Mouse (Mus musculus) G1E-ER4 (cell line): ENCODE data around the gene Rin3. TPM values are rescaled to one million over a fixed set of nuclear protein-coding genes. Genes with fewer than 3 reads are reported as not detected.

ENCODE experiments used
- GATA1 ChIP-seq: IDR thresholded peaks from one replicate; pipeline ENCODE4 v1.8.0; 2012; ENCODE audit warnings: low read length, inconsistent platforms
- polyA plus RNA-seq: library from polyadenylated mRNA; stranded (reverse); fragments of >175 nt; gene quantifications from 2 replicates; pipeline ENCODE4 v1.2.3, GENCODE M21; 2012

Gene Rin3
- polyA plus RNA-seq, 1 experiment, result 0.03 TPM

DNA sequence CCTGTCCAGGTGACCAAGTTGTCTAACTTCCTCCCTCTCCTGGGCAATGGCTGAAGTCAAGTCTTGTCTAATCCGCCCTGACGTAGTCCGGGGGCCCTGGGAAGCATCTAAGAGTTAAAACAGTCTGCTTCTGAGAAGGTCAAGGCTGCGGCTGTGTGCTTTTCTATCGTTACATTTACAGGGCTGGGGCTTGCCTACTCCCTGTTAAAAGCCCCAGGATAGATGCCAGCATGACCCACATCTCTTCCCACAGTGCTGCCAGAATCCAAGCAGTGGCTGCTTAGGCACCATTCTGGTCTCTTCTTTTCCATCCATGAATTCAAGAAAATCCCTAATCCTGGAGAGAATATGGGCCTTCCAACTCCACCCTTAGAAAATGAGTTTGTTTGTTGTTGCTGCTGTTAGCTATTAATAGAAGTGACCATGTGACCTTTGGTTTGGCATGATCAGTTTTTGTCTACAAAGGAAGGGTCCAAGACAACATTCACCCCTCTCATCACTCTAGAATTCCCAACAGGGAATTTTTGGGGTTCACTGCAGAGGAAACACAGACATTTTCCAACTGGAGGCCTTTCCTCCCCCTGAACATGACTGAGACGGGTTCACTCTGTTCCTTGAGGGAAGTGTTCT is 12.0 kb upstream of the Rin3 start:
- TF ChIP-seq GATA1, result no peak

DNA sequence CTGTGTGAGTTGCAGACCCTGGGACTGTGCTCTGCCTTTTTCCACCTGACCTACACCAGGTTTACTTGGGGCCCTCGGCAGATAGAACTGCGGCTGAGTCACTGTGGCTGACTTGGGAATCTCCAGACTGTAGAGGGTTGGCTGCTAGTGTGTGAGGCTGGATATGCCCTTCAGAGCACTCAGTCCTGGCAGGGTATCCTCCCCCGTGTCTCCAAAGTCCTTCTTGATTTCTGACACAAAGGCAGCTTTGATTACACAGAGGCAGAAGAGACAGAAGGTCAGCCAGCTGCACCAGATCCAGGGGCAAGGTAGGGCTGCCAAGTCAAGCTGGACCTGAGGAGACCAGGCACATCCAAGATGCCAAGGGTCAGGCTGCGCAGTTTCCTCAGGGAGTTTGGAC is 11.4 kb upstream of the Rin3 start:
- TF ChIP-seq GATA1, result no peak

DNA sequence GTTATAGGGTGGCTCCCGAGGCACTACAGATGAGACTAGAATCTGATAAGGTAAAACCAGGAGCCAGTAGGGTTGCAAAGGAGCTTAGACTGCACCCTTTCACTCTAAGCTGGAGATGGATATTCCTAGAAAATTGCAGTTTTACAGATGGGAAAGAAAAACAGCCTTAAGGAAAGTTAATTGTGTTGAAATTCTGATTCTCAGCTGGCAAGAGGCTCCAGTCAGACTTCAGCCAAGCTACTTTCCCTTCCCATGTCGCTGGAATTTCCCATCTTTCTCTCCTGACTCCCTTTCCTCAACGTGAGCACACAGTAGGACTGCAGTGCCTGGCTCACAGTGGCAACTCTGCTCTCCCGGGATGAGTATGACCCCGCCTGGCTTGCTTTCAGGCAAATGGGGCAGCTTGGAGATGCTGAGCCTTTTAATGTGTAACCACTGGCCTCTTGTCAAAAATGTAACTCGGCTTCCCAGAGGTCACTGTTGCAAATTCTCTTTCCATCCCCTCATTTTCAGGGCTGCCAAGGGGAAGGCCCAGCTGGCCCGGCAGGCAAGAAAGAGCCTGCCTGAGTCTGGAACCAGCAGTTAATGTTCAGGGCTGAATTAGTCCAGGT is 6.9 kb upstream of the Rin3 start:
- no peak for TF ChIP-seq GATA1

DNA sequence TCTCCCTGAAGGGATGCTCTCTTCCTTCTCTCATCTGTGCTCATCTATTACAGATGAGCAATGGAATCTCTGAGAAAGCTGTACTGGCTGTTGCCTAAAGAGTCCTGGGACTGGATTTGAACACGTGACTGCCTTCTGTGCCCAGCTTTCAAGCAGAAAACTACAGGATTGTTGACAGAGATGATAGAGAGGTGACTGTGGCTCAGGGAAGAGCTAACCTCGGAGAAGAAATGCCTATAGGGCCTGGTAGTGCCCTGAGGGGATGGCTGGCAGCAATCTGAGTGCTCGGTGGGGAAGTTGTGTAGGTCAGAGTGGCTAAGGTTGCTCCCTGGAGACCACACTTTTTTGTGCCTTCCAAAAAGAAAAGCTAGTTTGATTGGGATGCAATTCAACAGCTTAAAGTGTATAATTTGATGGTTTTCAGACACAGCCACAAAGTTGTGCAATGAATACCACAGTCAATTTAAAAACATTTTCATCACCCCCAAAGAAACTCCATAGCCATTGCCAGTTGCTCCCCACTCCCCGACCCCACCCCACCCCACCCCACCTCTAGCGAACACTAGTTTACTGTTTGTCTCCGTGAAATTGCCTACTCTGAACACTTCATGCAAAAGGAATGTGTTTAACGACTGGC is 1.9 kb upstream of the Rin3 start:
- TF ChIP-seq GATA1, result no peak

DNA sequence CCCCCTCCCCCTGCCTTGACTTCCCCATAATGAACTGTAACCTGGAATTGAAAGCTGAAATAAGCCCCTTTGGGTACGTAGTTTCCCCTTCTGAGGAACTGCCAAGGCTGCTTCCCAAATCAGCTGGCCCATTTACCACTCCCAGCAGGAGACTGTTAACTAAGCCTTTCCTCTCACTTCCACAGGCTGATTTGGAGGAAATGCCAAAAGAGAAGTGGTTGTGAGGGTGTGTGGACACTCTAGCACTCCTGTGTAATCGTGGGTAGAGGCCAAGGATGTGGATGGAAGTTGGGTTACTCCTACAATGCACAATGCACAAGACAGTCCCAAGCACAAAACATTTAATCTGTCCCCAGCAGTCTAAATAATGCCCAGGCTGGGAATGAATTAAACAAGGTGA is 722 bp upstream of the Rin3 start:
- no peak for TF ChIP-seq GATA1

DNA sequence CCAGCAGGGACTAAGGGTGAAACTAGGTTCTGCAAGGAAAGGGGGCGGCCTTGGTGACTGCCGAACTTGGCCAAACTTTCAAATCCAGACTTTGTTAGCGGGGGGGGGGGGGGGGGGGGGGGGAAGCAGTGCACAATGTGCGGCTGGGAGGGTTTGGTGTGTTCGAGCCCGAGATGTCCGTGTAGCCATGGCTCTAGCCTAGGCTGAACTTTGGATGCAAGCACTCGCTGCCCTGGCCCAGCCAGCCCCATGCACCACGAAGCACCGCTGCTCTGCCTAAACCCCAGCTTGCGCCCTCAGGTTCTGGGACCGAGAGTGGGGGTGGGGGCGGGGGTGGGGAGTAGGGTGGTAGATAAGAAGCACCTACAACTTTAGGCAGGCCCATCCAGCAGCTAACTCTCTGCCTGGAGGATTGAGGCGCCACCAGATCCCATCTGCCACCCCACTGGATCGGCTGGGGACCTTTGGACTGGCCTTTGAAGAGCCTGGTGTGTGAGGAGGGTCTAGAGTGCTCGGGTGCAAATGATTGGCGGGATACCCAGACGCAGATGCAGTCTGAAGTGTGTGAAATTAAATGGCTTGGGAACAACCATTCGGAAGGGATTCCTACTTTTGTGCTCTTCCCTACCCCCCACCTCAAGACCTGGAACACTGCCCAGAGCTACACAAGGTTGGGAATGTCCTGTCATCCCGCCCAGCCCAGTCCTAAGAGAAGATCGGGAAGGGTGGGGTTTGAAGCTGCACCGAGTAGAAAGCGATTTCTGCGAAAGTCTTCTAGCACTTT is 827 bp downstream of the Rin3 start:
- no peak for TF ChIP-seq GATA1

DNA sequence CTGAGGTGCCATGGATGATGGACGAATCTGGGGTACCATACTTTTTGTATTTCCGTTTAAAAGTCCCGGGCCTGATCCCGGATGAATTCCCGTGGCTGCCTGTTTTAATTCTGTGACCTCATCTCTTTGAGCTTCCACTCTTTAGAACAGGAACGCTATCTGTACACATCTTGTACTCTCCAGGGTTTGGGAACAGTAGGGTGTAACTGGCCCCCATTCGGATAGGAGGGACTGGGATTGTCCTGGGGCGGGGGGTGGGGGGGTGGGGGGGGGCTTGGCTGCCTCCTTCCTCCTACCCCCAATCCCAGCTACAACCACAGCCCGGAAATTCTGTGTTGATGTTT is 1.4 kb downstream of the Rin3 start:
- no peak for TF ChIP-seq GATA1

DNA sequence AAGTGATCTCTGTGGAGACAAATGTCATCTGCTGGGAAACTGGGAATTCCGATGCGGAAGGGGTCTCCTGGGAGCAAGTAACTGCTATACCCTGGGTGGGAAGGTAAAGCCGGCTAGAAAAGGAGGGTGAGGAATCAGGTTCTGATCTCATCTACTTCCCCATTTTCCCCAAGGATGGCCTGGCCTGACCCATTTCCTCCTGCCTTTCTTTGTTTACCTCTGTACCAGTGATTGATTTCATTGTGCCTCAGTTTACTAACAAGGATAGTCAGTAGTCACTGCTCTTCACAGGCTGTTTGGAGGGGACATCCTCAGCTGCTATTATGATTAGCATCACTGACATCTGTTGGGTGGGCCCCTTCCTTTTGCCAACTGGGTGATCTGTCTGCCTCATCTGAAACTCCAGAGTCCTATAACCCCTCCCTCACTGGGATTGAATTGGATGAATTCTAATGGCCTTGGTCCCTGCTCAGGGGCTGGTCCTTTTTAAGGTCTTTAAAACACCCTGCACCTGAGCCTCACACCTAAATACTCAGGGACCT is 1.8 kb downstream of the Rin3 start:
- TF ChIP-seq GATA1, result no peak

DNA sequence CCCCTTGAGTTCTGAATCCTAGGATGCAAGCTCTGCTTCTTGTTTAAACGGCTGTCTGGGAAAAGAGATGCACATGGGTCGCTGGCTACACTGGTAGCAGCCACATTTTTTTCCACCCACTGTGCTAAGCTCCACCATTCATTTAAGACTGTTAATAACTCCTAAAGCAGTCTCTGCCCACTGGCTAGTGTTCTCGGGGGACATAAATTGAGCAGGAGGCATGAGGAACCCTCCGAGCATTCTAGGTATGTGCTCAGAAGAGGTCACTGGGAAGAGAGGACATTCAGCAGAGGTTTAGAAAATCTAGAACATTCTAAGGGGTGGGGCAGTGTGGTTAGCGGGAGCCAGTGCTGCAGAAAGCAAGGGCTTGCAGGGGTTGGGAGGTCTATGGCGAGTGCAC is 2.5 kb downstream of the Rin3 start:
- TF ChIP-seq GATA1, result no peak

DNA sequence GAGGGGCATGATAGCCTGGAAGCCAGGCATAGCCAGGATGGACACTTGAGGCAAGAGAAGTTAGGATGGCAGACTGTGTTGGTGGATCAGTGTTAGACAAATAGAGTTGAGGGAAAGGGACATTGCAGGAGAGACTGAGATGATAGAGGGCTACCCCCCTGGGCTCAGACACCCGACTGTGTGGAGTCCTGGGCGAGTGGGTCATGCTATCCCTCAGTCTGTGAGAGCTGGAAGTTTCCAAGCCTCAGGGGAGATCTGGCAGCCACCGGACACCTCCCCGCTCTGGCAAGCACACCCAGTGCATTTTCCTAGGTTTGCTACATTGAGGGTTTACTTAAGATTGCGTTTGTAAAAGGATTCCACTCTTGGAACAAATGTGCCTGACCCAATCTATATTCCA is 2.9 kb downstream of the Rin3 start:
- TF ChIP-seq GATA1, result no peak

DNA sequence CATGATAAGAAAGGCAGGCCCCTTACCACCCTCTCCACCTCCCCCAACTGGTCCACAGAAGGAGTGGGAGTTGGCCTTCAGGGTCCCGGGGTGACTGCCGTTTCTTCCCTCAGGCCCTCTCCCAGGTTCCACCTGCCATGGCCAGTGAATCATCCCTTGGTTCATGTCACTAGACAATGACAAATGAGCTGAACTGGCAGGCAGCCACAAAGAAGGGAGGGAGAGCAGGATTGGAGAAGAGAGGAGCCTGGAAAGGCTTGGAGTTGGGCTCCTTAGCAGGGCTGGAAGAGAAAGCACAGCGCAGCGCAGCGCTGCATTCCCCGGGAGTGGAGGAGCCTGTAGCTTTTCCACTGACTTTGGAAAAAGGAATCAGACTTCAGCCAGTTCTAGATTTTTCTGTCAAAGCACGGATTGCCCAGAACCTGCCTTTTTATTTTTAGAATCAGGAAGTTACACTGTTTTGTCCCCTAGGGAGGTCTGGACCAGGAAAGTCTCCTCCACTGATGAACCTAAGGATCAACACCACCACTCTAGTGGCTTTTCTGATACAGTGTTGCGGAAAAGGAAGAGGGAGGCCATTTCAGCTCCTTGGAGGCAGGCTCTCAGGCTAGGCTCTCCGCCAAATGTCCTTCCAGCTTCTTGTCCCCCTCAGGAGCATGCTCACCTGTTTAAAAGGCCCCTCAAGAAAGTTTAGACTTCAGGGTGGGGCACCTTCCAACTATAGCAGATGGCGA is 4.0 kb downstream of the Rin3 start:
- TF ChIP-seq GATA1, result no peak

DNA sequence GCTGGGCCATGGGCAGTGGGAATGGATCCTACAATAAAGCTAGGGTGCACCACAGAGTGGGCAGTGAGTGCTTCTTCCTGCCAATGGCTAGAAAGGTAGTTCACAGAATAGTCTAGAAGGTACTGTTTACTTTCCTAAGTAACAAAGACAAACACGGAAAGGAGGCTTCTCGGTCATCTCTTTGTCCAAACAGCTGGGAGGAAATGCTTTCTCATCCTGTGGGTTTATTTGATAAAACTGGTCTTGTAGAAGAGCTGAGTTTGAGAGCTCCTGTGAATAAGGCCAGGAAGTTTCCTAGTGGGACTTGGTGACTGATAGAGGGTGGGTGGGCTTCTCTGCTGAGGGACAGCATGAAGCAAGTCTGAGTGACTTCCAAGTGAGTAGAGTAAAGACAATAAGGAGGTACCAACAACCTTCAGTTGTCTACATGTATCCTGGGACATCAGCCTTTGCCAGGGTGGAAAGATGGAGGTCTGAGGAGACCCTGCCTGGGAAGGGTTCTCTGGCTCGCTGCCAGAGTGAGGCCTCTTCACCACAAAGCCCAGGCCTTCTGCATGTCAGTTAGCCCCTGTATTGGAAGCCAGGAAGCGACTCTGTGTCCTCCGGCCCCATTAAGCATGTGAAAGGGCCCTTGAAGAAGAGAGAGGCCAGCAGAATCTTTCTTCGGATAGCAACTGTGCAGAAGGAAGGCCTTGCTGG is 5.2 kb downstream of the Rin3 start:
- TF ChIP-seq GATA1, result no peak

DNA sequence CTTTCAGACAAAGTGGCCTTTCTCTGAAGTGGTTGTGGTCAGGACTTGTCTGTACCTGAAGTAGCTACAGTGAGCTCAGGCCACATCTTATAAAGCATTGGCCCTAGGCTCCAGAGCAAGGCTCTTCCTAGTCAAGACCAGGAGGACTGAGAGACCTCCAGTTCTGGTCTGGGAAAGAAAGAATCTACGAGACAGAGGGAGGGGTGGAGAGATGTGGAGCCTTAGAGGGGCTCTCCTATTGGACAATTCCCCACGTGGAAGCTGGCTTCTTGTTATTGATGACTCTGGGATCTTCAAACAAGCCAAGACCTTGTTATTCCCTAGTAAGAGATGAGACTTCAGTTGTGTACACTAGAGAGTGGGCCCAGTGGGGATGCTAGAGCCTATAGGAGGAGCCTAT is 6.0 kb downstream of the Rin3 start:
- no peak for TF ChIP-seq GATA1

DNA sequence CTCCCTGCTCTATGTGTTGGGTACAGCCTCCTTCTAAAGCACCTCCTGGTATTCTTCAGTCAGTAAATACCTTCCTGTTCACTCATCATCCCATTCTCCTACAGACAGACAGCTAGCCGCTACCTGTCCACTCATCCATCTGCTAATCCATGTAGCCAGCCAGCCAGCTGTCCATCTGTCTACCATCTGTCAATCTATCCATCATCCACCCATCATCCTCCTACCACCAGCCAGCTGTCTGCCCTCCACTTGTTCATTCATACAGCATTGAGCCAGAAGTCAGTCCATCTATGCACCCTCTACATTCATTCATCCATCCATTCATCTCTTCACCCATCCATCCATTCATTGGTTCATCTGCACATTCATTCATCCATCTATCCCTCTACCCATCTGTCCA is 6.7 kb downstream of the Rin3 start:
- no peak for TF ChIP-seq GATA1

DNA sequence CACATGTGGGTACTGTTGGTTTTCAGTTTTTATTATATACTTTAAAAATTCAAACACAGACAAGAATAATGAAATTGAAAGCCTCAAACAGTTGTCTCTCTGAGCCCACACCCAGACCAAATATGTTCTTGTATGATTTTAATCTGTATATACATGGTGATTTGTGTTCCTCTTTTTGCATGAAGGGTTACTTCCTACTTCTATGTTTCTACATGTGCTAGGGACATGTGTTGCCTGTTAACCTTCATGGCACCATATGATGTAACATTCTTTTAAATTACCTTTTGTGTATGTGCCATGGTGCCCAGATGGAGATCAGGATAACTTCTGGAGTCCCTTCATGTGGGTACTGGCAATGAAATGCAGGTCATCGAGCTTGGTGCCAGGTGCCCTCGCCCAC is 7.8 kb downstream of the Rin3 start:
- TF ChIP-seq GATA1, result no peak

DNA sequence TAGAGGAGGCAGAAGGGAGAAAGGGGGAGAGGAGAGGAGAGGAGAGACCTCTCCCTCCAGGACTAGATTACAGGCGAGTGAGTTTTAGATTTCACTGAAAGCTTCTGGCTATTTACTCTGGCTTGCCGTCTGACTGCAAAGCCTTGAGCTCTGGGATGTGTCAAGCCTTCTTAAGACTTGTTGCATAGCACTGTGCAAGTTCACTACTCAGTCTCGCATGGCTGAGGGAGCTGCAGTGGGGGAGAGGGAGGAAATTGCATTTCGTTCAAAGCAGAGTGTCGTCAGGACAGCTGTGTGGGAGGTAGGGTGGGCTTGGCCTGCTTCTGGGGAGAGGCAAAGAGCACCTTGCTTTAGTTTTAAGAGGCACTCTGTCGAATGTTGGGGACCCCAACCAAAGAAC is 8.8 kb downstream of the Rin3 start:
- TF ChIP-seq GATA1, result no peak
